Mouse (Mus musculus) ES-Bruce4 (cell line): ENCODE data around the gene Prss43. TPM values are rescaled to one million over a fixed set of nuclear protein-coding genes. Genes with fewer than 3 reads are reported as not detected.

Source experiments
- H3K27ac ChIP-seq: 2 replicates; pipeline ENCODE4 v1.5.1; 2012; ENCODE audit warnings: low read length, inconsistent platforms; ENCODE audit not compliant: insufficient read depth
- H3K27me3 ChIP-seq: 2 replicates; pipeline ENCODE4 v1.6.1; 2012; ENCODE audit warnings: mild to moderate bottlenecking, low read length, inconsistent platforms; ENCODE audit not compliant: control insufficient read depth, poor library complexity, insufficient read depth, severe bottlenecking
- H3K36me3 ChIP-seq: 2 replicates; pipeline ENCODE4 v1.6.1; 2012; ENCODE audit warnings: inconsistent platforms, mild to moderate bottlenecking, low read length, moderate library complexity; ENCODE audit not compliant: control insufficient read depth, poor library complexity, insufficient read depth, severe bottlenecking
- H3K4me1 ChIP-seq: one replicate; pipeline ENCODE4 v1.8.1; 2011; ENCODE audit warnings: low read length; ENCODE audit not compliant: control insufficient read depth, insufficient read depth
- H3K4me3 ChIP-seq: 2 replicates; pipeline ENCODE4 v1.5.1; 2011; ENCODE audit warnings: low read depth, mild to moderate bottlenecking, low read length
- H3K9ac ChIP-seq: 2 replicates; pipeline ENCODE4 v1.6.1; 2012; ENCODE audit warnings: low read depth, mild to moderate bottlenecking, inconsistent platforms; ENCODE audit not compliant: poor library complexity, severe bottlenecking
- H3K9me3 ChIP-seq: replicated peaks from 2 replicates; pipeline ENCODE4 v1.6.1; 2012; ENCODE audit warnings: mild to moderate bottlenecking, low read length, inconsistent platforms; ENCODE audit not compliant: control insufficient read depth, poor library complexity, insufficient read depth, severe bottlenecking
- CTCF ChIP-seq: IDR thresholded peaks from one replicate; pipeline ENCODE4 v1.8.1; 2011; ENCODE audit warnings: low read depth, low read length
- EP300 ChIP-seq: IDR thresholded peaks from 2 replicates; pipeline ENCODE4 v1.6.1; 2011; ENCODE audit warnings: low read depth, low read length; ENCODE audit not compliant: insufficient read depth
- POLR2A ChIP-seq: IDR thresholded peaks from one replicate; pipeline ENCODE4 v1.8.1; 2011; ENCODE audit warnings: low read length; ENCODE audit not compliant: insufficient read depth
- polyA plus RNA-seq: library from polyadenylated mRNA; stranded (reverse); fragments of >200 nt; gene quantifications from 2 replicates; pipeline ENCODE4 v1.2.4, GENCODE M21; 2011; ENCODE audit warnings: low read depth; ENCODE audit not compliant: missing spikeins, insufficient read depth, insufficient read length

Gene Prss43
- polyA plus RNA-seq, 1 experiment: not detected

GRCm38 (mm10) chr9:110858967-110859596, 32.6 kb downstream of the Prss43 start:
- Histone ChIP-seq H3K27me3 (no peaks in the 10 kb centered on the region), H3K27ac (no peak overlapping the region), H3K4me1 (peaks cover 6% of the 10 kb centered on the region)

DNA sequence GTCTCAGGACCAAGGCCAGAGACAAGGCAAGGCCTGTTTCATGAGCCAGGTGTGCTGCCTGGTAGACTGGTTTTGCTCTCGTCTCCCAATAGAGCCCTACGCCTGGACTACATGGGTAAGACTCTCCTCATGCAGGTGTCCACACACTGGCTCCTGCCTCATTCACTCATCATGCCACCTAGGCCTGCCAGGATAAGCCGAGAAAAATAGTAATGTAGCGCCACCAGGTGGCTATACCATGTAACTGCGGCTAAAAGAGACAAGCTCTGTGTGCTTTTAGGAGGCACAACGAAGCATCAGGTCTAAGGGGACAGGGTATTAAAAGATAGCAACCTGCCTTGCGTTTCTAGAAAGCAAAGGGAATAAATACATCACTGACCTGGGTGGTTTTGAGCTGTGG, 44.5 kb downstream of the Prss43 start:
- no peaks in the 10 kb centered on the region for H3K27me3 ChIP-seq
- H3K4me3 ChIP-seq: no peak overlapping the region
- H3K4me1 ChIP-seq: no peaks in the 10 kb centered on the region
- no peaks in the 10 kb centered on the region for H3K9me3 ChIP-seq
- TF ChIP-seq EP300: no peak
- peak; percentile 56 for TF ChIP-seq CTCF
- no peak overlapping the region for H3K9ac ChIP-seq
- no peak overlapping the region for H3K27ac ChIP-seq
- no peaks in the 10 kb centered on the region for H3K36me3 ChIP-seq

More at GRCm38 (mm10) chr9:110858967-110859596, 32.6 kb downstream of the Prss43 start:
- Histone ChIP-seq H3K9me3 (no peaks in the 10 kb centered on the region), H3K9ac (no peak overlapping the region), H3K4me3 (no peak overlapping the region), H3K36me3 (no peaks in the 10 kb centered on the region)
- TF ChIP-seq CTCF (no peak), POLR2A (no peak), EP300 (no peak)

DNA sequence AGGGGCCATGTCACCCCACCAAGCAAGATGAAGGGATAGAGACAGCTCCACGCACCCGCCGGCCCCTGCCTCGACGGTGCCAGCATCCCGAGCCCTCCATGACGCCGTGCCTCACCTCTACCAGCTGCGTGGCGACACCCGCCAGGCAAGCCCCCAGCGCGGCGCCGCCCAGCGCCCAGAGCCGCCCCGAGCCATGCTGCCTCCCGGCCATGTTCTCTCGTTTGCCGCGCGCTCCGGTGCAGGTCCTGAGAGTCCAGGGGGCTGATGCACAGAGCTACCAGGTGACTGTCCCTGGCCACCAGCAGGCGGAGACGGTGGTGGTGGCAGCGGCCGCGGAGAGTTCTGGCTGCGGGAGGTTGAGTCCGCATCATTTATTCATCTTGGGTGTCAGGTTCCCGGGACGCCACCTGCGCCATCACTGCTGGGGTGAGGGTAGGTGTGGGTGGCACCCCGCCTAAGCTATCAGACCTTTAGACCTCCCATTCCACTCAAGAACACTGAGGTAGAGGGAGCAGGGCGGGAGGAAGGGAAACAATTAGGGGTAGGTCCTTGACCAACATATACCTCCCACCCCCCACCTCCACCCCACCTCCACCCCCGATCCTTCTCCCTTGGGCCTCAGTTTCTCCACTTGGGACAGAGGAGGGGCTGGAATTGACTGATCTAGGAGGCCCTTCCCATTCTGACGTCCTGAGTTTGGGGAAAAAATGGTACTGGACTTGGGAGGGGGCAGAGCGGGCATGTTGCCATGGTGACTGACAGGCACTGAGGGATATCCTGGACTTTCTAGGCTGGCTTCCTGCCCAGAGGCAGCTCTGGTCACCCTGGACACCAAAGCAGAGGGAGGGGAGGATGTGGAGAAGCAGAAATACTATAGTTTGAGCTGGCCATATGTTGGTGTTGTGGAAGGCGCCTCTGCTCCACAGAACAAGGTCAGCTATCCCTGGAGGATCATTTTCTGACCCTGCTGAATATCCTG, 47.5 kb downstream of the Prss43 start:
- Histone ChIP-seq H3K4me3 (peak overlapping the region; percentile 55), H3K4me1 (no peaks in the 10 kb centered on the region), H3K9ac (peak overlapping the region; percentile 38), H3K27me3 (no peaks in the 10 kb centered on the region), H3K36me3 (no peaks in the 10 kb centered on the region), H3K27ac (no peak overlapping the region), H3K9me3 (no peaks in the 10 kb centered on the region)
- TF ChIP-seq CTCF (no peak), POLR2A (no peak), EP300 (no peak)

- TF ChIP-seq EP300 (no peak), POLR2A (no peak), CTCF (no peak)
- no peaks in the 10 kb centered on the region for H3K27me3 ChIP-seq
- H3K36me3 ChIP-seq: no peaks in the 10 kb centered on the region
- no peak overlapping the region for H3K9ac ChIP-seq
- no peaks in the 10 kb centered on the region for H3K9me3 ChIP-seq
- no peaks in the 10 kb centered on the region for H3K4me1 ChIP-seq
- H3K27ac ChIP-seq: no peak overlapping the region
- H3K4me3 ChIP-seq: no peak overlapping the region
Observed at GRCm38 (mm10) chr9:110874660-110875191, 48.2 kb downstream of the Prss43 start.

DNA sequence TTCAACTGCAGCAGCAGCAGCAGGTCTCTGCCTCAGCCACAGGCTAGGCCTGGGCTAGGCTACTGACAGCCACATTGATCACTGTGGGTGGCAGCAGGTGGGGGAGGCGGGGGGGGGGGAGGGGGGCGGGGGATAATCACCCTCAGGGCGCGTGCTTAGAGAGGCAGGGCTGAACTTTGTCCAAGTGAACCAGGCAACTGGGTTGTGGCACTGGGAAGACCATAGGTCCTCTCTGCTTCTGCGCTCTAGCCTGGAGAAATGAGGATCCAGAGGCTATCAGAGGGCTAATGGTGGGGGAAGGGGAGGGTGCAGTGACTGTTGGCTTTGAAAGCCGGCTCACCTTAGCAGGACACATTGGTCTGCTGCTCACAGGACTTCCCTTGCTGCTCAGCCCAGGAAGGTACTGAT, 48.8 kb downstream of the Prss43 start:
- H3K27me3 ChIP-seq: no peaks in the 10 kb centered on the region
- H3K4me3 ChIP-seq: no peak overlapping the region
- no peak overlapping the region for H3K27ac ChIP-seq
- H3K36me3 ChIP-seq: no peaks in the 10 kb centered on the region
- no peaks in the 10 kb centered on the region for H3K9me3 ChIP-seq
- H3K4me1 ChIP-seq: no peaks in the 10 kb centered on the region
- no peak overlapping the region for H3K9ac ChIP-seq
- TF ChIP-seq POLR2A (no peak), CTCF (no peak), EP300 (no peak)
